ENCODE assay signal across 11 mouse cellular contexts in the genomic region with DNA sequence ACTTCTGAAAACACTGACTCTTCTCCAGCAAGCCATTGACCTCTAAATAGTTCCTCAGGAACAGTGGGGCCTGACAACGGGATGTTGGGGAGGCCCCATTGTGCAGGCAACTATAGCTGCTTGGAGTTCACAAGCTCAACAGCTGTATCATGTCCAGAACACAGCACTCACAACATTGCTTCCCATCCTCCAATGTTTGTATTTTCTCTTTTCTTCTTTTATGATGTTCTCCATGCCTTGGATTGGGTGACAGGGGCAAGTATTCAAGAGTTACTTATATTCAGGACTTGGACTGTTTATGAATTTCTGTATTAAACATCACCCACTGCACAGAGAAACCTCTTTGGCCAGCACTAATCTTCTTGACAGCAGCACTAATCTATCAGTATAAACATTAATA. TPM values are rescaled to one million over a fixed set of nuclear protein-coding genes. Genes with fewer than 3 reads are reported as not detected.
A peak's percentile ranks its signal among the peaks of the same experiment; 100 is the strongest.
DNase-seq lines count a peak whose midpoint lies in the region; ATAC-seq lines count a peak whose summit lies in the region.
"Had no signal": no experiment of that assay in that cellular context is flagged by ENCODE, and none has a peak within 500 bp of the region (broad histone marks: within the 10 kb centered on the region; RNA-seq: fewer than 3 reads in every experiment).

No protein-coding gene starts in this region.

- H3K36me3 ChIP-seq in forebrain, embryonic 10.5 days (replicated peaks): no peaks in the 10 kb centered on the region
- H3K36me3 ChIP-seq in forebrain, embryonic 14.5 days (ENCODE audit: control insufficient read depth, insufficient read depth, low read length): no peaks in the 10 kb centered on the region
- H3K36me3 ChIP-seq in neural tube, embryonic 13.5 days: 0 out of 2 replicates have a peak, but pooled peaks cover 4% of the 10 kb centered on the region
- no peaks in the 10 kb centered on the region for H3K36me3 ChIP-seq in midbrain, embryonic 12.5 days
- H3K36me3 ChIP-seq: limb, embryonic 15.5 days had no signal

- H3K4me3 ChIP-seq in forebrain, embryonic 10.5 days: peak overlapping the region; percentile 77
- H3K4me3 ChIP-seq in forebrain, embryonic 14.5 days (ENCODE audit: low read depth, low read length): no peak overlapping the region
- peak overlapping the region; percentile 83; the same call in 1 of the 2 replicates for H3K4me3 ChIP-seq in neural tube, embryonic 13.5 days
- no peak overlapping the region; the same call in 1 of the 2 replicates for H3K4me3 ChIP-seq in midbrain, embryonic 12.5 days

- no peak overlapping the region for H3K9ac ChIP-seq in forebrain, embryonic 14.5 days (ENCODE audit: low read length)
- no peak overlapping the region for H3K9ac ChIP-seq in neural tube, embryonic 13.5 days
- no peak overlapping the region for H3K9ac ChIP-seq in midbrain, embryonic 12.5 days (replicated peaks)

- no peak for ATAC-seq in forebrain, embryonic 14.5 days
- no peak for ATAC-seq in neural tube, embryonic 13.5 days (ENCODE audit: low read depth)
- no peak for ATAC-seq in midbrain, embryonic 12.5 days (ENCODE audit: low FRiP score, low read depth)

- no peak overlapping the region for H3K4me2 ChIP-seq in forebrain, embryonic 14.5 days (ENCODE audit: low read length)
- 0 out of 2 replicates have a peak overlapping the region, but pooled peaks have one; percentile 68 for H3K4me2 ChIP-seq in neural tube, embryonic 13.5 days
- peak overlapping the region; percentile 64 for H3K4me2 ChIP-seq in midbrain, embryonic 12.5 days (replicated peaks)

- H3K9me3 ChIP-seq in forebrain, embryonic 10.5 days: no peaks in the 10 kb centered on the region
- no peaks in the 10 kb centered on the region for H3K9me3 ChIP-seq in forebrain, embryonic 14.5 days (replicated peaks; ENCODE audit: control insufficient read depth, low read length)
- H3K9me3 ChIP-seq in neural tube, embryonic 13.5 days: no peaks in the 10 kb centered on the region
- H3K9me3 ChIP-seq in midbrain, embryonic 12.5 days: no peaks in the 10 kb centered on the region
- H3K9me3 ChIP-seq: limb, embryonic 15.5 days; megakaryocyte, embryonic 14.5 days had no signal

- 97% methylated on average over 1 of the region's 1 CpGs for WGBS in forebrain, embryonic 10.5 days
- WGBS in forebrain, embryonic 14.5 days: 92% methylated on average over 1 of the region's 1 CpGs
- 76% methylated on average over 1 of the region's 1 CpGs for WGBS in neural tube, embryonic 13.5 days
- 63% methylated on average over 1 of the region's 1 CpGs for WGBS in midbrain, embryonic 12.5 days

- no peaks in the 10 kb centered on the region for H3K27me3 ChIP-seq in forebrain, embryonic 10.5 days (ENCODE audit: poor library complexity, severe bottlenecking)
- no peaks in the 10 kb centered on the region for H3K27me3 ChIP-seq in forebrain, embryonic 14.5 days (replicated peaks; ENCODE audit: control insufficient read depth, insufficient read depth, low read length)
- H3K27me3 ChIP-seq in neural tube, embryonic 13.5 days: no peaks in the 10 kb centered on the region
- H3K27me3 ChIP-seq in midbrain, embryonic 12.5 days: no peaks in the 10 kb centered on the region
- H3K27me3 ChIP-seq: limb, embryonic 15.5 days; megakaryocyte, embryonic 14.5 days had no signal

- H3K4me1 ChIP-seq in forebrain, embryonic 10.5 days: peaks cover 16% of the 10 kb centered on the region
- H3K4me1 ChIP-seq in forebrain, embryonic 14.5 days (ENCODE audit: control insufficient read depth, insufficient read depth, low read length): peaks cover 16% of the 10 kb centered on the region
- H3K4me1 ChIP-seq in neural tube, embryonic 13.5 days (replicated peaks): peaks cover 33% of the 10 kb centered on the region
- peaks cover 12% of the 10 kb centered on the region for H3K4me1 ChIP-seq in midbrain, embryonic 12.5 days

- no peak overlapping the region for H3K27ac ChIP-seq in forebrain, embryonic 10.5 days
- no peak overlapping the region for H3K27ac ChIP-seq in forebrain, embryonic 14.5 days (ENCODE audit: low read depth, low read length)
- H3K27ac ChIP-seq in neural tube, embryonic 13.5 days (replicated peaks): no peak overlapping the region
- H3K27ac ChIP-seq in midbrain, embryonic 12.5 days (replicated peaks): peak overlapping the region; percentile 94

- no peak for DNase-seq in forebrain, embryonic 10.5 days (ENCODE audit: extremely low spot score, low spot score)
- no peak for DNase-seq in forebrain, embryonic 14.5 days (ENCODE audit: low spot score)
- no peak for DNase-seq in neural tube, embryonic 10.5 days (ENCODE audit: extremely low spot score, low spot score)
- DNase-seq in frontal cortex, postnatal 10 days (ENCODE audit: low spot score in 2 of 2): no peak
- DNase-seq in T-cell, adult 2 months (ENCODE audit: low spot score): no peak
- DNase-seq in thymus, postnatal 14 days: no peak

RNA-seq across cellular contexts. Expression of a gene that starts 2.5 kb away (rescaled TPM):
- polyA plus RNA-seq in forebrain, embryonic 10.5 days (2016; fragmentation: Nextera tagmentation; extraction: Ambion mirVana): 5.8 and 7.0 TPM in 2 replicates
- polyA plus RNA-seq in forebrain, embryonic 14.5 days (2014; fragmentation: Nextera tagmentation; extraction: Ambion mirVana): 24.4 and 26.6 TPM in 2 replicates
- polyA plus RNA-seq in neural tube, embryonic 13.5 days (2015; fragmentation: Nextera tagmentation; extraction: Ambion mirVana): 17.7 and 23.4 TPM in 2 replicates
- 14.9 and 15.5 TPM in 2 replicates for polyA plus RNA-seq in midbrain, embryonic 12.5 days (2016; fragmentation: Nextera tagmentation; extraction: Ambion mirVana)

RNA-seq across cellular contexts. Expression of a gene that starts 23.8 kb away (rescaled TPM):
- polyA plus RNA-seq in forebrain, embryonic 10.5 days (2016; fragmentation: Nextera tagmentation; extraction: Ambion mirVana): not detected in 2 replicates
- not detected in 2 replicates for polyA plus RNA-seq in forebrain, embryonic 14.5 days (2014; fragmentation: Nextera tagmentation; extraction: Ambion mirVana)
- not detected in 2 replicates for polyA plus RNA-seq in neural tube, embryonic 13.5 days (2015; fragmentation: Nextera tagmentation; extraction: Ambion mirVana)
- not detected in 2 replicates for polyA plus RNA-seq in midbrain, embryonic 12.5 days (2016; fragmentation: Nextera tagmentation; extraction: Ambion mirVana)
- polyA plus RNA-seq: adrenal gland, adult 2 months; limb, embryonic 15.5 days had no signal

RNA-seq across cellular contexts. Expression of a gene that starts 47.9 kb away (rescaled TPM):
- not detected in 2 replicates for polyA plus RNA-seq in forebrain, embryonic 10.5 days (2016; fragmentation: Nextera tagmentation; extraction: Ambion mirVana)
- 0.22 TPM in 1 of 2 replicates, not detected in the other for polyA plus RNA-seq in forebrain, embryonic 14.5 days (2014; fragmentation: Nextera tagmentation; extraction: Ambion mirVana)
- 0.62 and 0.64 TPM in 2 replicates for polyA plus RNA-seq in neural tube, embryonic 13.5 days (2015; fragmentation: Nextera tagmentation; extraction: Ambion mirVana)
- 0.18 and 0.29 TPM in 2 replicates for polyA plus RNA-seq in midbrain, embryonic 12.5 days (2016; fragmentation: Nextera tagmentation; extraction: Ambion mirVana)
- polyA plus RNA-seq: adrenal gland, adult 2 months had no signal

RNA-seq across cellular contexts. Expression of a gene that starts 58.4 kb away (rescaled TPM):
- polyA plus RNA-seq in forebrain, embryonic 10.5 days (2016; fragmentation: Nextera tagmentation; extraction: Ambion mirVana): 16.6 and 17.0 TPM in 2 replicates
- 25.5 and 29.9 TPM in 2 replicates for polyA plus RNA-seq in forebrain, embryonic 14.5 days (2014; fragmentation: Nextera tagmentation; extraction: Ambion mirVana)
- 25.9 and 27.4 TPM in 2 replicates for polyA plus RNA-seq in neural tube, embryonic 13.5 days (2015; fragmentation: Nextera tagmentation; extraction: Ambion mirVana)
- polyA plus RNA-seq in midbrain, embryonic 12.5 days (2016; fragmentation: Nextera tagmentation; extraction: Ambion mirVana): 22.8 and 24.7 TPM in 2 replicates

Comparison
In these comparisons a context has a peak if more than half of its experiments do, and no peak if none do; other contexts are left out.
1. H3K4me3 ChIP-seq: peak in forebrain, embryonic 10.5 days (single experiment) and neural tube, embryonic 13.5 days (single experiment); none in forebrain, embryonic 14.5 days (single experiment) and midbrain, embryonic 12.5 days (single experiment).